Mouse (Mus musculus): ENCODE data around the gene Adgrl2. TPM values are rescaled to one million over a fixed set of nuclear protein-coding genes. Genes with fewer than 3 reads are reported as not detected.
A peak's percentile ranks its signal among the peaks of the same experiment; 100 is the strongest.

Gene Adgrl2
- polyA plus RNA-seq, 1 experiment = 16.2 TPM

GRCm38 (mm10) chr3:148977124-148977529, 13.2 kb downstream of the Adgrl2 start:
- 71% methylated on average over 16 of the region's 16 CpGs for WGBS
- H3K27me3 ChIP-seq (ENCODE audit: control insufficient read depth, insufficient read depth, low read length) = no peaks in the 10 kb centered on the region
- H3K4me3 ChIP-seq (ENCODE audit: low read depth, low read length) = peak overlapping the region; percentile 37

DNA sequence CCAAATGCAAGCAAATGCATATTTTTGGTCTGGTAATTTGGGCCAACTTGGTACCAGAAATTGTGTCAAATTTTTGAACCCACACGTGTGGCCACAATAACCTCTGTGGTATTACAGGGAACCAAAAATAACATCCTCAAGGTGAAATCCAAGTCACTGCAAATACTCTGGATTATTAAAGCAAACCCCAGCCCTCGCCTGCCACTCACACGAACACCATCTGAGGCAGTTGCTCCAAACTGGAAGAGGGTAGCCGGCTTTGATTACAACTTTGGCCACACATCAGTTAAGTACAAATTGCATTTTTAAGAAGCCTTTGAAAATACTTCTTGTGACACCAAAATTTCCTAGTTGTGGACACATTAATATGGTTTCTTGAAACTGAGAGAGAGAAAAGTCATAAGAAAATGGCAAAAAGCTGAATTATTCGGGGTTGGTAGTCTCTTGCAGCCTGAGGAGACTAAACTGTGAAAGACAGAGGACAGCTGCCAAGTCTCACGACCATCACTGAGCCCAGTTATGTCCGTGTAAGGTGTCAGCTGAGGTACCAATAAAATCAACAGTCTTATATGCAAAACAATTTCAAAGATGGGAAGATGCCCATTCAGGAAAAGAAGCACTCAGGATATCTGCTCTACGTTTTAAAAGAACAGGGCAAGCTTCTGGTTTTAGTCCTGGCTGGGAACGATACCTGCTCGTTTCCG, 18.3 kb downstream of the Adgrl2 start:
- 80% methylated on average over 11 of the region's 11 CpGs for WGBS
- TF ChIP-seq CTCF (IDR thresholded peaks at IDR 0.05; ENCODE audit: extremely low read depth, insufficient read length, insufficient replicate concordance, low read depth, low read length) (no peak), POLR2A (IDR thresholded peaks at IDR 0.05; ENCODE audit: low read depth, low read length) (no peak)
- Histone ChIP-seq H3K4me1 (ENCODE audit: control insufficient read depth, insufficient read depth, insufficient read length, low read length) (peaks cover 5% of the 10 kb centered on the region; the same call in 1 of the 2 replicates), H3K36me3 (ENCODE audit: control insufficient read depth, insufficient read depth, low read length) (no peaks in the 10 kb centered on the region), H3K27me3 (ENCODE audit: control insufficient read depth, insufficient read depth, low read length) (no peaks in the 10 kb centered on the region), H3K27ac (ENCODE audit: insufficient read depth, low read depth, low read length) (no peak overlapping the region), H3K4me3 (ENCODE audit: low read depth, low read length) (no peak overlapping the region)

More at GRCm38 (mm10) chr3:148977124-148977529, 13.2 kb downstream of the Adgrl2 start:
- no peak overlapping the region for H3K27ac ChIP-seq (ENCODE audit: insufficient read depth, low read depth, low read length)
- no peaks in the 10 kb centered on the region for H3K36me3 ChIP-seq (ENCODE audit: control insufficient read depth, insufficient read depth, low read length)
- TF ChIP-seq CTCF (IDR thresholded peaks at IDR 0.05; ENCODE audit: extremely low read depth, insufficient read length, insufficient replicate concordance, low read depth, low read length) (no peak), POLR2A (IDR thresholded peaks at IDR 0.05; ENCODE audit: low read depth, low read length) (no peak)
- peaks cover 2% of the 10 kb centered on the region; the same call in 1 of the 2 replicates for H3K4me1 ChIP-seq (ENCODE audit: control insufficient read depth, insufficient read depth, insufficient read length, low read length)

DNA sequence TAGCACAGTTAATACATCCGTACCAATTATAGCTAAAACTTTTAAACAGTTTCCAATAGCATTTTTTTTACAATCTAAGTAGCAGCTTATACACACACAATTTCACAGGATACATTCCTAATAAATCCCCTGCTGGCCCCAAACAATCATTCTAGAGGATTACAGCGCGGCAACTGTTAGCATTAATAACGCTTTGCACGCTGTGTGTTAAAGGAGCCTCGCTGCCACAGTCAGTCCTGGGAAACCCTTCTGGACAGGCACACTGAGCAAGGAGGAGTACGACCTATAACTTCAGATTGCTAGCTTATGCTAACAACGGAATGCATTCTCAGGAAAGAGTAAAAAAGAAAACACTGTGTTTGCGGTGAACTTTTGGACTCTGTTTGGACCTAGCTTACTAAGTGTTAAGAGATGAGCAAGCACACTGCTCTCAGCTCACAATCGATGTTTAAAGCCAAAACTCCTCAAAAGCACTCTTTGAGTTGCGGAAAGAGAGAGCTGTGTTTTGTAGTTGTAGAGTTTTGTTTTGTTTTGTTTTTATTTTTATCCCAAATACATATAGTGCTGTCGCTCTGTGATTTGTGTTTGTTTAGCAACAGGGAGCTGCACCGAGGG, 25.3 kb downstream of the Adgrl2 start:
- Histone ChIP-seq H3K27ac (ENCODE audit: insufficient read depth, low read depth, low read length) (no peak overlapping the region), H3K4me1 (ENCODE audit: control insufficient read depth, insufficient read depth, insufficient read length, low read length) (peaks cover 6% of the 10 kb centered on the region; the same call in 1 of the 2 replicates), H3K36me3 (ENCODE audit: control insufficient read depth, insufficient read depth, low read length) (no peaks in the 10 kb centered on the region), H3K4me3 (ENCODE audit: low read depth, low read length) (no peak overlapping the region), H3K27me3 (ENCODE audit: control insufficient read depth, insufficient read depth, low read length) (no peaks in the 10 kb centered on the region)
- WGBS = 64% methylated on average over 13 of the region's 13 CpGs
- TF ChIP-seq CTCF (IDR thresholded peaks at IDR 0.05; ENCODE audit: extremely low read depth, insufficient read length, insufficient replicate concordance, low read depth, low read length) = no peak
- TF ChIP-seq POLR2A (IDR thresholded peaks at IDR 0.05; ENCODE audit: low read depth, low read length) = no peak

DNA sequence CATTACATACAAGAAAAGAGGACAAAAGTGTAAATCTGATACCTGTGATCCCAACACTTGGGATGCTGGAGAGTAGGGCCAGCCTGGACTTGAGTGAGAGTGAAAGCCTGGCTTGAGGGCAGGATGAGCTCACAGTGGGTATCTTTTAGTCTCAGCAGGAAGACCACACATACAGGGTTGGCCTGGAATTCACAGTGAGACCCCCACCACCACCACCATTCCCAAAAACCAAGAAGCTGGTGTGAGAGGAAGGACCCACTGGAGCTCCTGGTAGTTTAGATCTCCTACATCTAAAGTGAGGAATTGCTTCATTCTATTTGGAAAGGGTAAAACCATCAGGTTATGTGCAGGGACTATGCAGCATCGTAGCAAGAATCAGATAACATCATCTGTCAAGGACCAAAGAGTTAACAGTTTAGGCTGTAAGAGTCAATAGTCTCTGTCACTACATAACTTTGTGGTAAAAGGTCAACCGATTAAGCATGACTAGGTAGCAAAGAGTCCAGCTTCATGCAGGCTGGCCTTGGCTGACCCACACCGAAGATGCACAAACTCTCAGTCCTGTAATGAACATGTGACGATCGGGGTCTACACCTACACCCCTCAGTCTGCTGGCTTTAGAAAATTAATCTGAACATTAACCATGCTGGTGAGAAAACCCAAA, 26.8 kb downstream of the Adgrl2 start:
- H3K4me3 ChIP-seq (ENCODE audit: low read depth, low read length) = no peak overlapping the region
- H3K27me3 ChIP-seq (ENCODE audit: control insufficient read depth, insufficient read depth, low read length) = no peaks in the 10 kb centered on the region
- WGBS = 88% methylated on average over 5 of the region's 5 CpGs
- no peak for TF ChIP-seq POLR2A (IDR thresholded peaks at IDR 0.05; ENCODE audit: low read depth, low read length)
- TF ChIP-seq CTCF (IDR thresholded peaks at IDR 0.05; ENCODE audit: extremely low read depth, insufficient read length, insufficient replicate concordance, low read depth, low read length) = no peak
- no peak overlapping the region for H3K27ac ChIP-seq (ENCODE audit: insufficient read depth, low read depth, low read length)
- H3K36me3 ChIP-seq (ENCODE audit: control insufficient read depth, insufficient read depth, low read length) = no peaks in the 10 kb centered on the region
- peaks cover 4% of the 10 kb centered on the region; the same call in 1 of the 2 replicates for H3K4me1 ChIP-seq (ENCODE audit: control insufficient read depth, insufficient read depth, insufficient read length, low read length)

- Histone ChIP-seq H3K27ac (ENCODE audit: insufficient read depth, low read depth, low read length) (no peak overlapping the region), H3K4me1 (ENCODE audit: control insufficient read depth, insufficient read depth, insufficient read length, low read length) (peaks cover 6% of the 10 kb centered on the region; the same call in 1 of the 2 replicates), H3K27me3 (ENCODE audit: control insufficient read depth, insufficient read depth, low read length) (no peaks in the 10 kb centered on the region), H3K36me3 (ENCODE audit: control insufficient read depth, insufficient read depth, low read length) (no peaks in the 10 kb centered on the region), H3K4me3 (ENCODE audit: low read depth, low read length) (no peak overlapping the region)
- no peak for TF ChIP-seq POLR2A (IDR thresholded peaks at IDR 0.05; ENCODE audit: low read depth, low read length)
- no peak for TF ChIP-seq CTCF (IDR thresholded peaks at IDR 0.05; ENCODE audit: extremely low read depth, insufficient read length, insufficient replicate concordance, low read depth, low read length)
- 79% methylated on average over 5 of the region's 5 CpGs for WGBS
Observed at GRCm38 (mm10) chr3:148961611-148962010, 28.7 kb downstream of the Adgrl2 start.

- 53% methylated on average over 9 of the region's 9 CpGs for WGBS
Observed at GRCm38 (mm10) chr3:148960751-148961289, 29.5 kb downstream of the Adgrl2 start.

More at GRCm38 (mm10) chr3:148960751-148961289, 29.5 kb downstream of the Adgrl2 start:
- Histone ChIP-seq H3K27me3 (ENCODE audit: control insufficient read depth, insufficient read depth, low read length) (no peaks in the 10 kb centered on the region), H3K36me3 (ENCODE audit: control insufficient read depth, insufficient read depth, low read length) (no peaks in the 10 kb centered on the region), H3K4me1 (ENCODE audit: control insufficient read depth, insufficient read depth, insufficient read length, low read length) (peaks cover 6% of the 10 kb centered on the region; the same call in 1 of the 2 replicates), H3K27ac (ENCODE audit: insufficient read depth, low read depth, low read length) (no peak overlapping the region), H3K4me3 (ENCODE audit: low read depth, low read length) (no peak overlapping the region)
- TF ChIP-seq CTCF (IDR thresholded peaks at IDR 0.05; ENCODE audit: extremely low read depth, insufficient read length, insufficient replicate concordance, low read depth, low read length) (no peak), POLR2A (IDR thresholded peaks at IDR 0.05; ENCODE audit: low read depth, low read length) (no peak)
